Mouse (Mus musculus): ENCODE results near the gene Zfp989.
"Not testable (repeated sequence)": the region's sequence is repeated elsewhere in the genome, so short reads cannot be mapped to it uniquely, and the experiment has no call there.

Zfp989 gene

DNA sequence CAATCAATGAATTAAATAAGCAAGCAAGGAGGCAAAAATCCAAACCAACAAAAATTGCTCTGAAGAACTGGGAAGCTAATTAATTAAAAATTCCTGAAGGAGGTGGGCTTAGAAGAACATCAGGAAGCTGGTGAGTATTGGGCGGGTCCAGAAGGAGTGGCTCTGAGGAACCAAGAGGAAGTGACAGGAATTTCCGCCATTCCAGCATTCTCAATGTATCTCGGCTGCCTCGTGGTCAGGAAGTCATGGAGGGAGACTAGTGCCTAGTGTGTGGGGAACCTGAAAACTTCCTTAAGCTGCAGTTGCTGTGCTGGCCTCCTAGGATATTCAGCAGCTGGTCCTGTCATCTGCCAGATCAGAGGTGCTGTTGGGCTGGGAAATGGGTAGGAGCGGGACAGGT, at the start of gene Zfp989:
Gene Zfp989 (plus strand): TSS at position 220 of the 400 bp plus-strand sequence.
- DNase-seq (ENCODE audit: low read depth, low spot score): not testable (repeated sequence)

DNA sequence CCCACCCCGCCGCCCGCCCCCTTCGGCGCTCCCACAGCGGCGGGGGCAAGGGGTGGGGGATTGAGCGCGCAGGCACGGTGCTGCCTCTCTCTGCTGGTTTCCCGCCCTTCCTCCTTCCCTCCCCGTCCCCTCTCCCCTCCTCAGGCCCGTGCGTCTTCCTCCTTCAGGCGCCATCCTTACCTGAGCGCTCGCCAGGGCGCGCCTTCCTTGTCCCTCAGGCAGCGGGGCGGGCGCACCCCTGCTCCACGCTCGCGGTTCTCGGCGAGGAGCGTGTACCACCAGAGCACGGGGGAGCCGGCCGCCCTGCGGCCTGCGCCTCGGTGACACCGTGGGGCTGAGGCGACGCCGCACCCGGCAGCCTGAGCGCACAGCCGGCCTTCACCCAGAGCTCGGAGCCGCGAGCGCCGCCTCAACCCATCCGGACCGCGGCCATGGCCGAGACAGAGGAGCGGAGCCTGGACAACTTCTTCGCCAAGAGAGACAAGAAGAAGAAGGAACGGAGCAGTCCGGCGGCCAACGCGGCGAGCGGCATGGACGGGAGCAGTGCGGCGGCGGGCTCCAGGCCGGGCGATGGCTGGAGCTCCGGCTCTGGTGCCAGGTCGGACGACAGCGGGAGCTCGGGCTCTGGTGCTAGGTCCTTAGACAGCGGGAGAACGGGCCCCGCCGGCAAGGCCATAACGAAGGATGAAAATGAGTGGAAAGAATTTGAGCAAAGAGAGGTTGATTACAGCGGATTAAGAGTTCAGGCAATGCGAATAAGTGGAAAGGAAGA, 39.3 kb upstream of the Zfp989 start:
- no peak for DNase-seq (ENCODE audit: low read depth, low spot score)

DNA sequence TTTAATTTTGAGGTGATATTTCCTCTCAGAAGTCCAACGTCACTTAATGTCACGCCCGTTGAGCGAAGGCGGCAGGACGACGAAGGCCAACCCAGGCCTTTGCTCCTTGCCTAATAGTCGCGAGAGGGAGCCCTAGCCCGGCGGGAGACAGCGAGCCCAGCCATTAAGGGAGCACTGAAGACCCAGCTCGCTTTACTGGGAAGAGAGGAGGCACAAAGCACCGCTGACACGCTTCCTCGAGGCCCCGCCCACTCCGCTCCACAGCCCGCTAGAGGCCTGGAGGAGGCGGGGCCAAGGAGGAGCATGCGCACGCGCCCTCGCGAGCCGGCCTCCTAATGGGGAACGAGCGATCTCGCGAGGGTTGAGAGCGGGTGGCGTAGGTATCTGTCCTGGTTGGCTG, 30.1 kb upstream of the Zfp989 start:
- not testable (repeated sequence) for DNase-seq (ENCODE audit: low read depth, low spot score)

DNA sequence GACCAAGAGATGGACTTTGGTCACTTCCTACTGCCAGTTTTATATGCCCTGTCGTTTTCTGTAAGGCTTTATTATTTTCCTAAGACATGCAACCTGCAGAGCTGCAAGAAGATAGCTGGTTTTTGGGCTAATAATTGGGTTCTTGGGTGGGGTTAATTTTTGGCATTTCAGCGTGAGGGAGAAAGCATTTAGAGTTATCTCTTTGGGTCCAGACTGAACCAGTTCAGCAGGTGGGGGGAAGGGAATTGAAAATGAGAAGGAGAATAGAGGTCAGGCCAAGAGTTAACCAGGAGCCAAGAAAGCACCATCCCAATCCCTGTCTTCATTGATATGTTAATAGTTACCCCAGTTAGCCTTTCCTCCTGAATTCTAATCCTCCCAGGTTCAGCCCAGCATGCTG, 4.8 kb downstream of the Zfp989 start:
- not testable (repeated sequence) for DNase-seq (ENCODE audit: low read depth, low spot score)

GRCm38 (mm10) chr4:147018400-147018799, 46.6 kb downstream of the Zfp989 start:
- DNase-seq (ENCODE audit: low read depth, low spot score): not testable (repeated sequence)

DNA sequence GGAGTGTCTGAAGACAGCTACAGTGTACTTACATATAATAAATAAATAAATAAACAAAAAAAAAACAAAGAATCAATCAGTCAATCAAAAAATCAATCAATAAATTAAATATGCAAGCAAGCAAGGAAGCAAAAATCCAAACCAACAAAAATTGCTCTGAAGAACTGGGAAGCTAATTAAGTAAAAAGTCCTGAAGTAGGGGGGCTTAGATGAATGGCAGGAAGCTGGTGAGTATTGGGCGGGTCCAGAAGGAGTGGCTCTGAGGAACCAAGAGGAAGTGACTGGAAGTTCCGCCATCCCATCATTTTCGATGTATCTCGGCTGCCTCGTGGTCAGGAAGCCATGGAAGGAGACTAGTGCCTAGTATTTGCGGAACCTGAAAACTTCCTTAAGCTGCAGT, 49.8 kb downstream of the Zfp989 start, which contains the start of gene Rex2:
Gene Rex2 (plus strand): TSS at position 301 of the 400 bp plus-strand sequence.
- not testable (repeated sequence) for DNase-seq (ENCODE audit: low read depth, low spot score)

DNA sequence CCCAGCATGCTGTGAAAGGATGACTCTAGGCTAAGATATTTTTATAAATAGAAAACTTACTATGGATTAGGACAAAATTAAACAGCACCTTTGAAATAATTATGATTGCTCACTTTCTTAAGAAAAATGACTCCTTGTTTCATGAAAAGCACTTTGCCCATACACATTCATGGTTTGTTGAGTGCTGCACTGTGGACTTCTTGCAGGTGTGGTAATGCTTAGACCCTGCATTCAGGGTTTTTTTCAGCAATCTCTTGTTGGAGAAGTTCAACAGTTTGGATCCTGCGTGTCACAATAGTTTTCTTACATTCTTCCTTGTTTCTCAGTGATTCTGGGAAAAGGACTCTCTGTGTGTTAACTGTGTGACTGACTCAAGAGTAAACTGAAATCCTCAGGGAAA, 54.6 kb downstream of the Zfp989 start:
- not testable (repeated sequence) for DNase-seq (ENCODE audit: low read depth, low spot score)

DNA sequence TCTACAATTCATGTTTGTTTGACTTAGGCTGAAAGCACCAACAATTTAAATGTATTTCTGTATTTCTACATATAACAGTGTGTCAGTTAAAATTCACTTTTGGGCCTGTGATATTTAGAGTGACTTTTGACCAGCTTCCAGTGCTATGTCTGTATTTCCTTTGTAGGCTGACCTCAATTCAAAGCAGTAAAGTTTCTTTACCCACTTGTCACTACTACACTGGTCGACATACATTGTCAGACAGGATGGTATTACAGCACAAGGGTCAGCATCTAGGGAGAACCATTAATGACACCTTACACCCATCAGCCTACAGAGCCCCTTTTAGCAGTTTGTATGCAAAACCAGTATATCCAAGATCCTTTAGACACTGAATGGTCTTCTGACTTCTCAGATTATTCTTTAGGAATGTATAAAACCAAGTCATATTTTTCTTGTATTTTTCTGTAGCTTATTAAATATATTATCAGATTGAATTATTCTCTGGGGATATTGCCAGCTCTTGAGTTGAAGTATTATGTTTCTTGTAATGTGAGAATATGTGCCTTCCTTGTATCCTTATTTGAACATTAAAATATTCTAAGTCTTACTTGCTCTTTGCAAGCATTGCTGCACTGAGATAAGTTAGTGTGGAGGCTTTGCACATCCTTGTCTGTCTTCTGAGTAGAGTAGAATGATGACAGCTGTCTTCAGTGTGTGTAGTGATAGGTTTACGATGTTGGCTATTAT, 59.7 kb downstream of the Zfp989 start:
- DNase-seq (ENCODE audit: low read depth, low spot score): not testable (repeated sequence)

Measured in brain, adult 2 months (tissue).